19 mouse cellular contexts compared by ENCODE assay signal in genomic region chr16:11987056-11987455, GRCm38 (mm10). TPM values are rescaled to one million over a fixed set of nuclear protein-coding genes. Genes with fewer than 3 reads are reported as not detected.
DNase-seq lines count a peak whose midpoint lies in the region; ATAC-seq lines count a peak whose summit lies in the region.
"Had no signal": no experiment of that assay in that cellular context is flagged by ENCODE, and none has a peak within 500 bp of the region (broad histone marks: within the 10 kb centered on the region; RNA-seq: fewer than 3 reads in every experiment).

No protein-coding gene starts in this region.

- no peak for ATAC-seq in hindbrain, embryonic 15.5 days (ENCODE audit: low FRiP score, low read depth)
- ATAC-seq in neural tube, embryonic 13.5 days (ENCODE audit: low read depth) = no peak
- ATAC-seq in neural tube, embryonic 15.5 days (ENCODE audit: low FRiP score) = no peak
- ATAC-seq: inflammation-experienced regulatory T-cells, adult 6 months; lung, postnatal 0 days had no signal

- DNase-seq in cerebellum, postnatal 14 days = peak; percentile 45 to 67
- DNase-seq in cerebellum, postnatal 4 days (ENCODE audit: low spot score in 2 of 2) = no peak
- no peak for DNase-seq in hindbrain, embryonic 10.5 days (ENCODE audit: low spot score)
- DNase-seq in neural tube, embryonic 10.5 days (ENCODE audit: extremely low spot score, low spot score) = no peak
- DNase-seq in embryonic facial prominence, embryonic 10.5 days (ENCODE audit: low spot score) = no peak
- DNase-seq: adrenal gland, adult 2 months; cerebellum, adult 11 months; gastrocnemius, postnatal 10 days; kidney, adult 8-10 months; kidney, postnatal 36 days had no signal

- H3K4me3 ChIP-seq in hindbrain, embryonic 15.5 days = peak overlapping the region; percentile 82
- H3K4me3 ChIP-seq in hindbrain, embryonic 10.5 days = no peak overlapping the region
- H3K4me3 ChIP-seq in neural tube, embryonic 13.5 days = no peak overlapping the region
- H3K4me3 ChIP-seq in neural tube, embryonic 15.5 days (replicated peaks) = peak overlapping the region; percentile 50
- H3K4me3 ChIP-seq in embryonic facial prominence, embryonic 10.5 days = no peak overlapping the region
- H3K4me3 ChIP-seq: liver, embryonic 15.5 days; megakaryocyte, embryonic 14.5 days; myocyte; stomach, embryonic 15.5 days had no signal

- no peaks in the 10 kb centered on the region for H3K36me3 ChIP-seq in hindbrain, embryonic 15.5 days
- H3K36me3 ChIP-seq in hindbrain, embryonic 10.5 days = no peaks in the 10 kb centered on the region
- no peaks in the 10 kb centered on the region for H3K36me3 ChIP-seq in neural tube, embryonic 13.5 days
- no peaks in the 10 kb centered on the region for H3K36me3 ChIP-seq in neural tube, embryonic 15.5 days
- no peaks in the 10 kb centered on the region for H3K36me3 ChIP-seq in embryonic facial prominence, embryonic 10.5 days (replicated peaks)
- H3K36me3 ChIP-seq: liver, embryonic 15.5 days; stomach, embryonic 15.5 days had no signal

- no peak overlapping the region for H3K27ac ChIP-seq in hindbrain, embryonic 15.5 days (replicated peaks)
- no peak overlapping the region for H3K27ac ChIP-seq in hindbrain, embryonic 10.5 days
- no peak overlapping the region for H3K27ac ChIP-seq in neural tube, embryonic 13.5 days (replicated peaks)
- H3K27ac ChIP-seq in neural tube, embryonic 15.5 days (replicated peaks) = no peak overlapping the region
- H3K27ac ChIP-seq in embryonic facial prominence, embryonic 10.5 days (replicated peaks) = no peak overlapping the region
- H3K27ac ChIP-seq: liver, embryonic 15.5 days; stomach, embryonic 15.5 days had no signal

- H3K9me3 ChIP-seq in hindbrain, embryonic 15.5 days = no peaks in the 10 kb centered on the region
- H3K9me3 ChIP-seq in hindbrain, embryonic 10.5 days = no peaks in the 10 kb centered on the region
- H3K9me3 ChIP-seq in neural tube, embryonic 13.5 days = no peaks in the 10 kb centered on the region
- no peaks in the 10 kb centered on the region for H3K9me3 ChIP-seq in neural tube, embryonic 15.5 days (replicated peaks)
- no peaks in the 10 kb centered on the region for H3K9me3 ChIP-seq in embryonic facial prominence, embryonic 10.5 days
- H3K9me3 ChIP-seq: liver, embryonic 15.5 days; stomach, embryonic 15.5 days had no signal

- H3K4me2 ChIP-seq in hindbrain, embryonic 15.5 days = peak overlapping the region; percentile 99
- H3K4me2 ChIP-seq in neural tube, embryonic 13.5 days = peak overlapping the region; percentile 97
- H3K4me2 ChIP-seq in neural tube, embryonic 15.5 days = peak overlapping the region; percentile 85
- H3K4me2 ChIP-seq: liver, embryonic 15.5 days; stomach, embryonic 15.5 days had no signal

- no peak overlapping the region for H3K9ac ChIP-seq in hindbrain, embryonic 15.5 days
- H3K9ac ChIP-seq in neural tube, embryonic 13.5 days = 0 out of 2 replicates have a peak overlapping the region, but pooled peaks have one; percentile 5
- no peak overlapping the region for H3K9ac ChIP-seq in neural tube, embryonic 15.5 days (replicated peaks)
- H3K9ac ChIP-seq: liver, embryonic 15.5 days; stomach, embryonic 15.5 days had no signal

- peaks cover 13% of the 10 kb centered on the region; the same call in 1 of the 2 replicates for H3K27me3 ChIP-seq in hindbrain, embryonic 15.5 days
- H3K27me3 ChIP-seq in hindbrain, embryonic 10.5 days (ENCODE audit: insufficient read depth, poor library complexity, severe bottlenecking) = peaks cover 72% of the 10 kb centered on the region
- peaks cover 60% of the 10 kb centered on the region for H3K27me3 ChIP-seq in neural tube, embryonic 13.5 days
- H3K27me3 ChIP-seq in neural tube, embryonic 15.5 days (replicated peaks) = peaks cover 33% of the 10 kb centered on the region
- H3K27me3 ChIP-seq in embryonic facial prominence, embryonic 10.5 days (replicated peaks; ENCODE audit: low read depth, poor library complexity, severe bottlenecking) = peaks cover 75% of the 10 kb centered on the region

- peaks cover 44% of the 10 kb centered on the region for H3K4me1 ChIP-seq in hindbrain, embryonic 15.5 days (replicated peaks)
- H3K4me1 ChIP-seq in hindbrain, embryonic 10.5 days (replicated peaks) = peaks cover 24% of the 10 kb centered on the region
- peaks cover 31% of the 10 kb centered on the region for H3K4me1 ChIP-seq in neural tube, embryonic 13.5 days (replicated peaks)
- peaks cover 41% of the 10 kb centered on the region for H3K4me1 ChIP-seq in neural tube, embryonic 15.5 days
- peaks cover 23% of the 10 kb centered on the region for H3K4me1 ChIP-seq in embryonic facial prominence, embryonic 10.5 days
- H3K4me1 ChIP-seq: liver, embryonic 15.5 days had no signal

- 69% methylated on average over 4 of the region's 4 CpGs for WGBS in hindbrain, embryonic 15.5 days
- WGBS in hindbrain, embryonic 10.5 days = 81% methylated on average over 4 of the region's 4 CpGs
- 74% methylated on average over 4 of the region's 4 CpGs for WGBS in neural tube, embryonic 13.5 days
- WGBS in neural tube, embryonic 15.5 days = 81% methylated on average over 4 of the region's 4 CpGs
- 64% methylated on average over 4 of the region's 4 CpGs for WGBS in embryonic facial prominence, embryonic 10.5 days

RNA-seq across cellular contexts. Expression of gene Shisa9, which starts 3.1 kb away (rescaled TPM):
- 10.4 and 14.3 TPM in 2 replicates for polyA plus RNA-seq in hindbrain, embryonic 15.5 days (2015; fragmentation: Nextera tagmentation; extraction: Ambion mirVana)
- polyA plus RNA-seq in hindbrain, embryonic 10.5 days (2016; fragmentation: Nextera tagmentation; extraction: Ambion mirVana) = 0.76 and 1.1 TPM in 2 replicates
- polyA plus RNA-seq in neural tube, embryonic 13.5 days (2015; fragmentation: Nextera tagmentation; extraction: Ambion mirVana) = 3.0 and 3.7 TPM in 2 replicates
- 8.5 and 9.7 TPM in 2 replicates for polyA plus RNA-seq in neural tube, embryonic 15.5 days (2015; fragmentation: Nextera tagmentation; extraction: Ambion mirVana)
- polyA plus RNA-seq in embryonic facial prominence, embryonic 10.5 days (2016; fragmentation: Nextera tagmentation; extraction: Ambion mirVana) = 0.10 and 0.29 TPM in 2 replicates
- polyA plus RNA-seq: myocyte had no signal

Comparison
In these comparisons a context has a peak if more than half of its experiments do, and no peak if none do; other contexts are left out.
1. DNase-seq: peak in cerebellum, postnatal 14 days (2 of 2); none in cerebellum, postnatal 4 days (0 of 2), hindbrain, embryonic 10.5 days (single experiment), neural tube, embryonic 10.5 days (single experiment) and embryonic facial prominence, embryonic 10.5 days (single experiment).
2. H3K4me3 ChIP-seq: peak in hindbrain, embryonic 15.5 days (single experiment) and neural tube, embryonic 15.5 days (single experiment); none in hindbrain, embryonic 10.5 days (single experiment), neural tube, embryonic 13.5 days (single experiment) and embryonic facial prominence, embryonic 10.5 days (single experiment).
3. Peak in every context shown above with its lines, with median percentiles within 50 percentile points of each other: H3K4me2 ChIP-seq.